Mouse (Mus musculus): ENCODE measurements around the gene Ltbp3. TPM values are rescaled to one million over a fixed set of nuclear protein-coding genes. Genes with fewer than 3 reads are reported as not detected.
"Not testable (repeated sequence)": the region's sequence is repeated elsewhere in the genome, so short reads cannot be mapped to it uniquely, and the experiment has no call there.

Ltbp3 gene
- polyA plus RNA-seq, 1 experiment from 2014 or later, result 14.0 TPM

GRCm38 (mm10) chr19:5784958-5785577, 44.4 kb downstream of the Ltbp3 start:
- ATAC-seq, result no peak
- H3K9ac ChIP-seq (ENCODE audit: low read depth, low read length), result no peak overlapping the region
- H3K36me3 ChIP-seq (ENCODE audit: control insufficient read depth, insufficient read depth, low read length), result no peaks in the 10 kb centered on the region
- no peak overlapping the region for H3K27ac ChIP-seq (ENCODE audit: low read length)
- no peak overlapping the region for H3K4me3 ChIP-seq (ENCODE audit: low read length)
- H3K27me3 ChIP-seq (replicated peaks; ENCODE audit: control insufficient read depth, insufficient read depth, low read length), result no peaks in the 10 kb centered on the region
- H3K4me2 ChIP-seq (ENCODE audit: low read depth, low read length), result no peak overlapping the region
- no peaks in the 10 kb centered on the region for H3K9me3 ChIP-seq (ENCODE audit: control insufficient read depth, low read length)
- 0 out of 2 replicates have a peak, but pooled peaks cover 2% of the 10 kb centered on the region for H3K4me1 ChIP-seq (ENCODE audit: control insufficient read depth, insufficient read depth, low read length)
- WGBS, result 62% methylated on average over 10 of the region's 10 CpGs

DNA sequence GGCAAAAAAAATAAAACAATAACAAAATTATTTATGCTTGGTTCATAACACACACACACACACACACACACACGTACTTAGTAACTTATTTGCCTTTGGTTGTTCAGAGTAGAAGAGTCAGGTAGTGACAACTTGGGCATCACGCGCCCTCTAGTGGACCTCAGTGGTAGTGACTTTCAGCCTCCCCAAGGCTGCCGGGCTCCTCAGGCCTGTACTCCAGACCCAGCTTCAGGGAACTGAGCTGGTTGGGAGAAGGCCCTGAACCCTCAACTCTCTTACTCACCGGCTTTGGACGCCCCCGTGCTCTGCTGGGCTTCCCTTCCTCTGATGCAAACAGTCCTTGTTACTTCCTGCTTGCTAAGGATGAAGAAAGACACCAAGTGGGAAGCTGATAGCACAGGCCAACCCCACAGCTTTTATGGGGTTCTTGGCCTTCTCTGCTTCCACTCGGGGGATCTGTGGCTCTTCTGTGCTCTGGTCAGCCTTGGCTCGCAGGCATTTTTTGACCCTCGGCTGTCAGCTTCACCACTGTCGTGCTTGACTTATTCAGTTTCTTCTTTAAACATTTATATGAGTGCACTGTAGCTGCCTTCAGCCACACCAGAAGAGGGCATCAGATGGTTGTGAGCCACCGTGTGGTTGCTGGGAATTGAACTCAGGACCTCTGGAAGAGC, 45.9 kb downstream of the Ltbp3 start:
- Histone ChIP-seq H3K4me3 (ENCODE audit: low read length) (no peak overlapping the region), H3K27me3 (replicated peaks; ENCODE audit: control insufficient read depth, insufficient read depth, low read length) (no peaks in the 10 kb centered on the region), H3K4me2 (ENCODE audit: low read depth, low read length) (no peak overlapping the region), H3K4me1 (ENCODE audit: control insufficient read depth, insufficient read depth, low read length) (0 out of 2 replicates have a peak, but pooled peaks cover 2% of the 10 kb centered on the region), H3K9ac (ENCODE audit: low read depth, low read length) (no peak overlapping the region), H3K9me3 (ENCODE audit: control insufficient read depth, low read length) (no peaks in the 10 kb centered on the region), H3K27ac (ENCODE audit: low read length) (no peak overlapping the region), H3K36me3 (ENCODE audit: control insufficient read depth, insufficient read depth, low read length) (no peaks in the 10 kb centered on the region)
- ATAC-seq, result peak; percentile 88
- 10% methylated on average over 12 of the region's 12 CpGs for WGBS

DNA sequence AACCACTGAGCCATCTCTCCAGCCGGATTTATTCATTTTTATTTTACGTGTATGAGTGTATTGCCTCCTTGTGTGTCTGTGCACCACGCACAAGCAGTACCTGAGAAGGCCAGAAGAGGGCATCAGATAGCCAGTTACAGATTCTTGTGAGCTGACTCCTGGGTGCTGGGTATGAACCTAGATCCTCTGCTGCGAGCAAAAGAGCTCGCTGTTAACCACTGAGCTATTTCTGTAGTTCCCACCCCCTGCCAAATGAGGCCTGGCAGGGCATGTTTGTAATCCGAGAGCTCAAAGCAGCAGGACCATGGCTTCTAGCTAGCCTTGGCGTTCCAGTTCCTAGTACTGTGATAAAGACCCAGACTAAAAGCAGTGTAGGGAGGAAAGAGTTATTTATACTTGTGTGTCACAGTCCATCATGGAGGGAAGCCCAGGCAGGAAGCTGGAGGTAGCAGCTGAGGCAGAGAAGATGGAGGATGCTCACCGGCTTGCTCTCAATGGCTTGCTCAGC, 46.5 kb downstream of the Ltbp3 start:
- 0 out of 2 replicates have a peak overlapping the region, but pooled peaks have one; percentile 10 for H3K27ac ChIP-seq (ENCODE audit: low read length)

DNA sequence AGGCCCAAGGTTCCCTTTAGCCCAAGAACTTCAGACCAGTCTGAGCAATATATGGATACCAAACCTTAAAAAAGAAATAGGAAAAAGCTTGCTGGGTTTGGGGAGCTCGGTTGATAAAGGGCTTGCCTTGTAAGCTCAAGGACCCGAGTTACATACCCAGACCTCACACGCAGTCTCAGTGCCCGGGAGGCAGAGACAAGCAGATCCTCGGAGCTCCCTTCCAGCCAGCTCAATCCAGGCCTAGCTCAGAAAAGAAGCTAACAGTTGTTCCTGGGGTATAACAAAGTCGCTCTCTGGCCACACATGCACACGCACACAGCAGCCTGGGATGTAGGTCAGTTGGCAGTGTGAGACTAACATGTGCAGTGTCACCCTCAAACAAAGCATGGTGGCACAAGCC, 47.2 kb downstream of the Ltbp3 start:
- 0 out of 2 replicates have a peak, but pooled peaks cover 2% of the 10 kb centered on the region for H3K4me1 ChIP-seq (ENCODE audit: control insufficient read depth, insufficient read depth, low read length)
- no peaks in the 10 kb centered on the region for H3K36me3 ChIP-seq (ENCODE audit: control insufficient read depth, insufficient read depth, low read length)
- no peaks in the 10 kb centered on the region for H3K9me3 ChIP-seq (ENCODE audit: control insufficient read depth, low read length)
- no peak overlapping the region for H3K4me2 ChIP-seq (ENCODE audit: low read depth, low read length)
- ATAC-seq, result no peak
- H3K27me3 ChIP-seq (replicated peaks; ENCODE audit: control insufficient read depth, insufficient read depth, low read length), result no peaks in the 10 kb centered on the region
- no peak overlapping the region for H3K9ac ChIP-seq (ENCODE audit: low read depth, low read length)
- H3K4me3 ChIP-seq (ENCODE audit: low read length), result no peak overlapping the region
- 81% methylated on average over 7 of the region's 7 CpGs for WGBS
- no peak overlapping the region for H3K27ac ChIP-seq (ENCODE audit: low read length)

More for the DNA sequence above, 46.5 kb downstream of the Ltbp3 start:
- Histone ChIP-seq H3K36me3 (ENCODE audit: control insufficient read depth, insufficient read depth, low read length) (no peaks in the 10 kb centered on the region), H3K9me3 (ENCODE audit: control insufficient read depth, low read length) (no peaks in the 10 kb centered on the region), H3K4me3 (ENCODE audit: low read length) (no peak overlapping the region), H3K9ac (ENCODE audit: low read depth, low read length) (peak overlapping the region; percentile 28; the same call in 1 of the 2 replicates), H3K4me2 (ENCODE audit: low read depth, low read length) (no peak overlapping the region), H3K4me1 (ENCODE audit: control insufficient read depth, insufficient read depth, low read length) (0 out of 2 replicates have a peak, but pooled peaks cover 2% of the 10 kb centered on the region), H3K27me3 (replicated peaks; ENCODE audit: control insufficient read depth, insufficient read depth, low read length) (no peaks in the 10 kb centered on the region)
- peak; percentile 50 for ATAC-seq
- 15% methylated on average over 8 of the region's 8 CpGs for WGBS

DNA sequence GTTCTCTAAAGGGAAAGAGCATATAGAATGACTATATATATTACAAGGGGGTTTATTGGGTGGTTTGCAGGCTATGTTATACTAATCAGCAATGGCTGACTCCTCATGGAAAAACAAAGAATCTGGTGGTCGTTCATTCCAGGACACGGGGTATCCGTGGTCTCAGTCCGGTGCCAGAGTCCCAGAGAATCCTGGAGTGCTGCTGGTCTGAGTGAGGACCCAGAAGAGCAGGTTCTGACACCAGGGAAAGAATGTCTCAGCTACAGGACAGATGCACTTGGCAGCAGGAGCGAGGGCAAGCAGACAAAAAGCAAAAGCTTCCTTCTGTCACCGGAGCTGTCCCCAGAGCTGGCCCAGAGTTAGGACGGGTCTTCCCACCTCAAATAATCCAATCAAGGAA, 47.9 kb downstream of the Ltbp3 start:
- no peaks in the 10 kb centered on the region for H3K27me3 ChIP-seq (replicated peaks; ENCODE audit: control insufficient read depth, insufficient read depth, low read length)

GRCm38 (mm10) chr19:5789066-5789465, 48.4 kb downstream of the Ltbp3 start:
- Histone ChIP-seq H3K4me3 (ENCODE audit: low read length) (no peak overlapping the region), H3K4me2 (ENCODE audit: low read depth, low read length) (no peak overlapping the region), H3K4me1 (ENCODE audit: control insufficient read depth, insufficient read depth, low read length) (0 out of 2 replicates have a peak, but pooled peaks cover 2% of the 10 kb centered on the region), H3K27ac (ENCODE audit: low read length) (no peak overlapping the region), H3K9me3 (ENCODE audit: control insufficient read depth, low read length) (no peaks in the 10 kb centered on the region), H3K27me3 (replicated peaks; ENCODE audit: control insufficient read depth, insufficient read depth, low read length) (no peaks in the 10 kb centered on the region), H3K9ac (ENCODE audit: low read depth, low read length) (no peak overlapping the region), H3K36me3 (ENCODE audit: control insufficient read depth, insufficient read depth, low read length) (no peaks in the 10 kb centered on the region)
- 72% methylated on average over 5 of the region's 5 CpGs for WGBS
- ATAC-seq, result no peak

More for the DNA sequence above, 47.9 kb downstream of the Ltbp3 start:
- H3K36me3 ChIP-seq (ENCODE audit: control insufficient read depth, insufficient read depth, low read length), result no peaks in the 10 kb centered on the region
- no peaks in the 10 kb centered on the region for H3K9me3 ChIP-seq (ENCODE audit: control insufficient read depth, low read length)
- H3K4me3 ChIP-seq (ENCODE audit: low read length), result no peak overlapping the region
- H3K9ac ChIP-seq (ENCODE audit: low read depth, low read length), result no peak overlapping the region
- H3K4me2 ChIP-seq (ENCODE audit: low read depth, low read length), result no peak overlapping the region
- no peak for ATAC-seq
- H3K4me1 ChIP-seq (ENCODE audit: control insufficient read depth, insufficient read depth, low read length), result 0 out of 2 replicates have a peak, but pooled peaks cover 2% of the 10 kb centered on the region
- 83% methylated on average over 7 of the region's 7 CpGs for WGBS
- H3K27ac ChIP-seq (ENCODE audit: low read length), result no peak overlapping the region

DNA sequence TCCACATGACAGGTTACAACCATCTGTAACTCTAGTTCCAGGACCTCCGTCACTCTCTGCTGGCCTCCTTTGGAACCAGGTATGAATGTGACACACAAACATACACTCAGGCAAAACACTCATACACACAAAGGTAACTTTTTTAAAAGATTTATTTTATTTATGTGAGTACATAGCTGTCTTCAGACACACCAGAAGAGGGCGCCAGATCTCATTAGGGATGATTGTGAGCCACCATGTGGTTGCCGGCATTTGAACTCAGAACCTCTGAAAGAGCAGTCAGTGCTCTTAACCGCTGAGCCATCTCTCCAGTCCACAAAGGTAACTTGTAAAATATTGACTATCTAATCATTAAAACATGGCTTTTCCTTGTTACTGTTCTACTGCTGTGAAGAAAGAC, 50.6 kb downstream of the Ltbp3 start:
- 72% methylated on average over 4 of the region's 4 CpGs for WGBS
- Histone ChIP-seq H3K27me3 (replicated peaks; ENCODE audit: control insufficient read depth, insufficient read depth, low read length) (no peaks in the 10 kb centered on the region), H3K4me2 (ENCODE audit: low read depth, low read length) (no peak overlapping the region), H3K4me1 (ENCODE audit: control insufficient read depth, insufficient read depth, low read length) (peaks cover 17% of the 10 kb centered on the region), H3K27ac (ENCODE audit: low read length) (no peak overlapping the region), H3K4me3 (ENCODE audit: low read length) (no peak overlapping the region), H3K9me3 (ENCODE audit: control insufficient read depth, low read length) (no peaks in the 10 kb centered on the region), H3K36me3 (ENCODE audit: control insufficient read depth, insufficient read depth, low read length) (peaks cover 10% of the 10 kb centered on the region; the same call in 1 of the 2 replicates), H3K9ac (ENCODE audit: low read depth, low read length) (no peak overlapping the region)
- no peak for ATAC-seq

DNA sequence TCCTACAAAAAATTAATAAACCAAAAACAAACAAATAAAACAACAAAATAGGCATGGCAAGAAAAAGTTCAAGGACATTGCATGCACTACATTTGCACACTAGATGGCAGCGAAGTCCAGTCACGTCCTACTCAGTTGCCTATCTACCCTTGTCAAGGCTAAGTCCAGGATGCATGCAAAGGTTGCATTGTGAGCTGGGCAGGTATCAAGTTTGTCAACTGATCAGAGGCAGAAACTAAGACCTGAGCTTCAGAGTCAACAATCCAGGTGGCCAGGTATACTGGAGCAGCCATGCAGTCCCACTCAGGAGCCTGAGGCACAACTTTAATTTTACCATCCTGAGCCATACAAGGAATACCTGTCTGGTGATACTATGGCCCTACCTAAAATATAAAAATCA, 52.4 kb downstream of the Ltbp3 start:
- H3K27ac ChIP-seq (ENCODE audit: low read length), result 0 out of 2 replicates have a peak overlapping the region, but pooled peaks have one; percentile 16
- H3K4me2 ChIP-seq (ENCODE audit: low read depth, low read length), result no peak overlapping the region
- H3K36me3 ChIP-seq (ENCODE audit: control insufficient read depth, insufficient read depth, low read length), result peaks cover 21% of the 10 kb centered on the region
- H3K27me3 ChIP-seq (replicated peaks; ENCODE audit: control insufficient read depth, insufficient read depth, low read length), result no peaks in the 10 kb centered on the region
- H3K9me3 ChIP-seq (ENCODE audit: control insufficient read depth, low read length), result no peaks in the 10 kb centered on the region
- WGBS, result 3% methylated on average over 2 of the region's 2 CpGs
- peaks cover 29% of the 10 kb centered on the region for H3K4me1 ChIP-seq (ENCODE audit: control insufficient read depth, insufficient read depth, low read length)
- no peak overlapping the region for H3K9ac ChIP-seq (ENCODE audit: low read depth, low read length)
- peak; percentile 53 for ATAC-seq
- H3K4me3 ChIP-seq (ENCODE audit: low read length), result no peak overlapping the region

- Histone ChIP-seq H3K36me3 (ENCODE audit: control insufficient read depth, insufficient read depth, low read length) (peaks cover 21% of the 10 kb centered on the region), H3K9ac (ENCODE audit: low read depth, low read length) (0 out of 2 replicates have a peak overlapping the region, but pooled peaks have one; percentile 24)
- ATAC-seq, result peak; percentile 36
These were observed 53.4 kb downstream of the Ltbp3 start for GRCm38 (mm10) chr19:5793917-5794770.

More at GRCm38 (mm10) chr19:5793917-5794770, 53.4 kb downstream of the Ltbp3 start:
- peaks cover 29% of the 10 kb centered on the region for H3K4me1 ChIP-seq (ENCODE audit: control insufficient read depth, insufficient read depth, low read length)
- peak overlapping the region; percentile 66 for H3K27ac ChIP-seq (ENCODE audit: low read length)
- not testable (repeated sequence) for H3K9me3 ChIP-seq (ENCODE audit: control insufficient read depth, low read length); H3K4me3 ChIP-seq (ENCODE audit: low read length); H3K4me2 ChIP-seq (ENCODE audit: low read depth, low read length); H3K27me3 ChIP-seq (replicated peaks; ENCODE audit: control insufficient read depth, insufficient read depth, low read length)
- WGBS, result 26% methylated on average over 7 of the region's 7 CpGs

Measured in intestine, embryonic 16.5 days (tissue).